Mouse (Mus musculus) liver (tissue): Measurements from ENCODE around the gene Ubash3a.

Source experiments
- DNase-seq: peaks from one replicate; pipeline ENCODE4 v3.0.0-alpha.2; 2020; ENCODE audit warnings: mixed read lengths

Gene Ubash3a

DNA sequence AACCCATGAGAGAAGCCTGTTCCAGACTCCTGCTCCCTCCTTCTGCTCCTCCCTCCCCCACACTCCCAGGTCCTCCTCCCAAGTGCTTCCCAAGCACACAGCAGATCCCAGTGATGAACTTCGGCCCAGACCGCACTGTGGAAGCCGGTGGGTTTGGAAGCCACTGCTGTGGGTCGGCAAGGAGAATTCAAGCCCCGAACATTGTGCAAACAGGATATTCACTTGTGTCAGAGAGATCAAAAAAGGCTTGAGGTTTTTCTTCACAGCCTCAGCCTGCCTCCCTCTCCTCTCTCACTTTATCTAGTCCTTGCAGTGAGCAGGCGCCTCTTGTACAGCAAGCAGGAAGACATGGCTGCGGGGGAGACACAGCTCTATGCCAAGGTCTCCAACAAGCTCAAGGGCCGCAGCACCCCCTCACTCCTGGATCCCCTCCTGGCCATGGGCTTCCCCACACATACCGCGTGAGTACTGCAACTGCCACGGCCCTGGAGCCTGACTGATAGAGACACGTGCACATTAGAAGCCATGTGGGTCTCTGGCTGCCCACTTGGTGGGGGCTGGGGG, at the start of gene Ubash3a:
Gene Ubash3a (plus strand): TSS at position 103 of the 564 bp plus-strand sequence.
- peak; percentile 55 for DNase-seq

DNA sequence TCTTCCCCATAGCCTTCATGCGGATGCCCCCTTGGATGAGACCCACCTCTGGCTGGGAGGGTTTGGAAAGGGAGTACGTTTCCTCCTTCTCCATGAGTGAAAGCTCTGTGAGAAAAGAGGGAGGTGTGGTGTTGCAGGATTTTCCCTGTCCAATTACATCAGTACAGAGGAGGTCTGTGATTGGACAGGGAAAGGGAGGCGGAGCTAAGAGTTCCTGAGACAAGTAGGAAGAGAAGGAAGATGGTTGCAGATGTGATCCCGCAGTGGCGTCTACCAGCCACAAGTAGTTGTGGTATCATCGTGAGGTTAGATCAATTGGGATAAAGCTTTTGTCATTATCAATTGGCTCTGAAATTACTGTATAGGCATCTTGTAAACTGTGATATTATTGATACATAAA, 49.8 kb upstream of the Ubash3a start:
- no peak for DNase-seq

DNA sequence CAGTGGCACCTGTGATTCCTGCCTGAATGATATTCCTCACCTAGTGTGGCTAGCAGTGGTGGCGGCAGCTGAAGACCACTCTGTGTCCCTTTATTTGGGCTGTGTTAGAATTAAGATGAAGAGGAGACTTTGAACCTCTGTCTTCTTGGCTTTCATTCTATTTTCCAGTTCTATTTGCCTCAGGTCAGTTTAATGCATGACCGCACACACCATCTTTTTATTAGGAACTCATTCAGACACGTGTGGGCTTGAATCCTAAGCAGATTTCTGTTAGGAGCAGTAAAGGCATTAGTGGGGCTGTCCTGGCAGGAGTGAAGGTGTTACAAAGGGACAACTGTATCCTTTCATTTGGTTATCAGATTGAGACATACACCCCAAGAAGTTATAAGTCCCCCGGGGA, 47.4 kb upstream of the Ubash3a start:
- DNase-seq, result no peak

DNA sequence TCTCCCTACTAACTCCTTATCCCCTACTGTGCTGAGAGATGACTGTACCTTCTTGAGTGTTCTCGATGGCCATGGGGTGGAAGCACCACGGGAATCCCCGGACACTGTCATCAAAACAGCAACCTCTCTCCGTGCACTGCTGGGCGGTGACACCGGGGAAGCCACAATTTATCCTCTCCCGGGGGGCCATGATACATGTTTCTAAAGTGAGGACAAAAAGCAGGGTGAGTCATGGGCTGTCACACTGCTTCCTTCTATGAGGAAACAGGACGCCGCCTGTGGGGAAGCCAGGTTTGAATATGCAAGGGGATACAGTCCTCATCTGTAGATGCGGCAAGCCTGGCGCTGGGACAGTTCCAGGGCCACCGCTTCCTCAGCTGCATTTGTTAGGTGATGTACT, 45.1 kb upstream of the Ubash3a start:
- DNase-seq, result no peak

DNA sequence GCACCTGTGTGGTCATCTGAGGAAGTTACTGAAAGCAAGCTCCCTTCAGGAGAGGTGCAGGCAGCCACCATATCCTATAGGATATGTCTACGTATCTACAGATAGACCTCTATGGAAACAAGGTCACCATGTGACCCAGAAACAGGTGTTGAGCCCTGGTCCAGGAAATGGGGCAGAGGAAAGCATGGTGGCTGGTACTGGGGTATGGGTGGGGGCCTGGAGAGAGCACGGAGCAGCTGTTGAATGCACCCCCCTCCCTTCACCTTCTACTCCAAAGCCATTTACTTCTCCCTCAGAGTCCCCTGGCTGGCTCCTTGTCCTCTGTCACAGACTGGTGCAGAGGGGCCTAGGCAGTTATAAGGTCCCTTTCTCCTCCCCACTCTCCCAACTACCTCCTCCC, 43.9 kb upstream of the Ubash3a start:
- DNase-seq, result no peak

DNA sequence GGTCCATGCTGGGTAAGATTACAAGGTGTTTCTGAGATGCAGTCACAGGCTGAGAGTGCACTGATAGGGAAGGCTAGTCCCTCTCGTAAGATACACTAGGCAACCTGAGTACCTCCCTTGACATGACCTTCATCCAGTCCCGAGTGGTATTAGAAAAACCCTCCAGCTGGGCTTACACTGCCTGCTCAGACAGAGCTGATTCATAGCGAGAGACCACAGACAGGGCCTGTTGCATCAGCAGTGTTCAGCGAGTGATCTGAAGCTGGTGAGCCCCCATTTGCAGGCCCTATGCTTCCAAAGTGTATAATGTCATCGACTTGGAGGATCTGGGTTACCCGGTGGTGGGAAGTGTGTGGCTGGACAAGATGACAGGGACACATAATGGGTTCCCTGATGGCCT, 42.5 kb upstream of the Ubash3a start, which contains the start of gene Tff1:
Gene Tff1 (minus strand): TSS at position 151 of the 400 bp plus-strand sequence.
- no peak for DNase-seq

DNA sequence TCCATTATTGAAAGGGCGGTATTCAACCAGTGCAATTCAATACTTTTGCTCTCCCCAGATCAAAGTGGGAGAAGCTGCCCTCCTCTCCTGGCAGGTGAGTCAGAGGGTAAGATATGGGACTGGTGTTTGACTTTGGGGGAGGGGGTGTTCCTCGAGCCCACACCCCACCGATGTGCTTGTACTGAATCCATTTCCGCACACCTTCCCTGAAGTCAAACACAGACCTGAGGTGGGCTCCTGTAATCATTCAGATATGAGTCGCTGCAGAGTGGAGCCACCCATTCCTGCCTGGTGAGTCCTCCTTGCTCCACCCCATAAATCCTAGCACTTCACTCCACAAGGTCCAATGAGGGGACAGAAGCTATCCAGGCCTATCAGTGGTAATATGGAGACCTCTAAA, 37.9 kb upstream of the Ubash3a start:
- no peak for DNase-seq

DNA sequence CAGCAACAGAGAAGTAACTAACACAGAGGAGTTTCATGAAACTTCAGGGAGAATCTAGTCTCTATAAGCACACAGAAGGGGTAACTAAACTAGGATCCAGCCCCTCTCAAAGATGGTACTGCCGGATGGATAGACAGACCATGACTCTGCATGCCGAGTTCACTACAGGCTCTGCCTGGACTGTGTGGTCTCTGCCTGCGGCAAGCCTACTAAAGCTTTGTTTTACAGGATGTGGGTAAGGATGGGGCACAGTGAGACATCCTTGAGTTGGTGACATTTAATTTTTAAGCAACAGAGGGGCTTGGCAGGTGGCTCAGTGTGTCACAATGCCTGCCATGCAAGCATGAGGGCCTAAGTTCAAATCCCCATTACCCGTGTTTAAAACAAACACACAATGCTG, 31.4 kb upstream of the Ubash3a start:
- DNase-seq, result no peak

DNA sequence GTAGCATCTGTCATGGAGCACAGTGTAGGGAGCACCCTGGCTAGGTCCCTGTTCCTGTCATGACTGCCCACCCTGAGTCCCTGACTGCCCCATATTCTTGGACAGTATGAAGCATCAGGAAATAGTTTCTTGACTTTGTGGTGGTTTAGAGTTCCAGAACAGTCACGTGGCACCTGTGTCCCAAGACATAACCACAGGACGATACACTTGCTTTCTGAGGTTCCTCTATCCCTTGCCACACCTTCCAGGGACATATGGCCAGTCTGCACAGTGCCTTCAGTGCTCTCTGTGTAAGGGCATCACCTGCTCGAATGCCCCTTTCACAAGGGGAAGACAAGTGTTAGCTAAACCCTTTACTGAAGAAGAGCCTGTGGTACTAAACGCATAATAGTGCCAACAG, 26.2 kb upstream of the Ubash3a start:
- no peak for DNase-seq

DNA sequence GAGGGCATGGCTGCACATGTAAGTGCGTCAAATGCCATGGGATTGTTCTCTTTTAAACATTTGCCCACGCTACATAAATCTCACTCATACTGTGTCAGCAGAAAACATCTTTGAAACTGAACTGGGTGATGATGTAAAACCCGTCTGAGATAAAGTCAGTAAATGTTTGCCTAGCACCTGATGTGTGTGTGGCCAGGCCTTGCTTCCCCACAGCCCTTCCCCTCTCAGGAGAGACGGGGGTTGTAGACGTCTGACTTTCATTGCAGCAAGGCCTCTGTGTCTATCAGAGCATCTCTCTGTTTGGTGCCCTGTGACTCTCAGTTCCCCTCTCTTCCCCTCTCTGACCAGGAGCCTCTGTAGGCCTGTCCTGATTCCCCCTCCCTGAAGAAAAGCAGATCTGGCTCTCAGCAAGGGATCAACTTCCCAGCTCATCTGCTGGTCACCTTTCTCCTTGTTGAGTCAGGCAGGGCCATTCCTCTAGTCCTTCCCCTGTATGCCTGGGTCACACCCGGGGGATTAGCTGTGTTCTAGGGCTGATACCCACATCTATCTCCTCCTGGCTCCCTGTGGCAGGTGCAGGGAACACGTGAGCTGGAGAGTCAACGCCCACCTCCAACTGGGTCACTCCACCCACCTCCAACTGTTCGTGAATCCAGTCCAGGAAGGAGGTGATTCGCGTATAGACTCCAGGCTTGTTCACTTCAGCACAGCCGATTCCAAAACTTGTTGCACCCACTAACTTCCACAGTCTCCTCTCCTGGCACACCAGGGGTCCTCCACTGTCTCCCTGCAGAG, 24.3 kb upstream of the Ubash3a start:
- no peak for DNase-seq

DNA sequence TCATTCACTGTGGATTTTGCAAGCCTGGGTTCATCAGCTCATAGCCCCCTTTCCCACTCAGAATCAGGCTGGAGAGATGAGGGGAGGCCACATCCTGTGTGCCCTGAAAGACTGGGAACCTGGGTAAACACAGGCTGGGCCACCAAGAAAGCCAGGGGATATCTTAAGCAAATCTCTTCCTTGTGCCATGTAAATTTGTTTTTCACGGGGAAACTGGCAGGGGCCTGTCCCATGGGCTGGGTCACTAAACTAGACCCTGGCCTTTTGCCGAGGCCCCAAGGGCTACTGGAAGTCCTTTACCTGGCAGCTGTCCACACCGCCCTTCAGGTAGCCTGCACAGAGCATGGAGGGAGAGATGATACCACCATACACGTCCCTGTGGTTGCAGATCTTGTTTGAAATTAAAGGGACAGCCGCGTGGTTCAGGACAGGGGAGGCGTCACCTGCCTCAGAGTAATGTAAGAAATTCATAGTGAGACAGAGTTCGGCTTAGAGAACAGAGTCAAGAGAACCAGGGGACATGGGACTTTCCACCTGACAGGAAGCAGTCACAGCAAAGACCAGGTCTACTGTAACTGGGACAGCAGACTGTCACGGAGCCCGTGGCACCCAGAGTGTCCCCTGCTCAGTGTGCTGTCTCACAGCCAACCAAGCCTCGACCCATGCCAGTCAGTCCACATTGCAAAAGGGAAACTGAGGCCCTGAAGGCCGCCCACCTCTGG, 23.2 kb upstream of the Ubash3a start:
- no peak for DNase-seq

DNA sequence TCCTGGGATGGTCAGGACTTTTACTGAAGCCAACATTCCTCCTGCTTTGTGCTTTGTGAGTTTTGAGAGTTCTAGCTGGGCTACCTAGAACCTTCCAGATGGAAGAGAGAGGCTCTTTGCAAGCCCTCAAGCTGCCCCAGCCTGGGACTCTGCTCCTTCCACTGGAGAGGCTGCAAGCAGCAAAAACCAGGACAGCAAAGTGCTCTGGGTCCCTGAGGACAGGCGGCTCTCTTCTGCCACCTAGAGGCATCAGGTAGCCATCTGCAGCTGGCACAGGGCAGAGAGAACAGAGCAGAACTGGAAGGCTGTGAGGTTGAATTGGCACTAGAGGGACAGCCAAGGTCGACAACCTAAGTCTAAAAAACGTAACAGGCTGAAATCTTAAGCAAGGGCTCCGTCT, 20.3 kb upstream of the Ubash3a start:
- peak; percentile 68 for DNase-seq

DNA sequence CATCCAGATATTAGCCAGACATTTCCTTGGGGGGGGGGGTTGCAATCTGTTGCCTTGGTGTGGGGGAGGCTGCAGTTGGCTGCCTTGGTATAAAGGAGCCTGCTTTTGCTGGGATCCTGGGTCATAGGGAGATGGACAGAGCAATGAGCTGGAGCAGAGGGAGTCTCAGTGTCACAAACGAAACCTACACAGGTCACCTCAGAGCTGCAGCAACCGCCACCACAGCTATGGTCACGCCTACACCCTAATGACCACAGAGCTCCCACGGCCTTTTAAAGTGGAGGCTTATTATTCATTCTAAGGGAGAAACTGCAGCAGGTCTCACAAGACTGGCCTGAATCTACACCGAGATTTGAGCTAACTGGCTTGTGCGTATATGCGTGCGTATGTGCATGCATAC, 15.8 kb upstream of the Ubash3a start:
- no peak for DNase-seq

DNA sequence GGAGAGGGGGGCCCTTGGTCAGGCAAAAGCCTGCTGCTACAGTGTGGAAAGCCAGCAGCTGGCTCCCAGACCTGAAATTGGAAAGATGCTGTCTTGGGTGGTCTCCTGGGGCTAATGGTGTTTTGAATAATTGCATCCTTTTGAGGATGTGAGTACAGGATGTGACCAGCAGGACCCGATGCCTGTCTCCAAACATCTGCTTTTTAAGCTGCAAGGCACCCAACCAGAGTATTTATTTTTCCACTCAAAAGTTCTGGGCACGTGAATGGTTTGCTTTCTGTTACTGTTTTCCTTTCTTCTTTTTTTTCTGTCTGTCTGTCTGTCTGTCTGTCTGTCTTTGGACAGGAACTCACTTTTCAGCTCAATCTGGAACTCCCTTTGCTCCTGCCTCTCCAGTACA, 15.0 kb upstream of the Ubash3a start:
- DNase-seq, result no peak

DNA sequence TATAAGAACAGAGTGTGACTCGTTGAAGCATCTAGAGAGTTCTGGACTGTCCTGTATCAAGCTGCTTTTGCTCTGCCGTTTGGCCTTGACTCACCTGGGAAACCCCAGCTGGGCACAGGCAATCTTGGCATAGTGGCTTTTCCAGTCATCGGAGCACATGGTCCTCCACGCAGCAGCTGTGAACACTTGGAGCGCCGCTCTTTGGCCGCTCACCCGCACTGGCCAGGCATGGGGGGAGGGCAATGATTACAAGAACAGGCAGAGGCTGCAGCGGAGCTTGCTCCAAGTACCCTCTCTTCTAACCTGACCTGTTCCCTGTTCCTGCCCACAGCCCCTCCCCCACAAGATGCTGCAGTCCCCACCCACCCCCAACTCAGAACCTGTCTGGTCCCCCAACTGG, 14.3 kb upstream of the Ubash3a start:
- no peak for DNase-seq

DNA sequence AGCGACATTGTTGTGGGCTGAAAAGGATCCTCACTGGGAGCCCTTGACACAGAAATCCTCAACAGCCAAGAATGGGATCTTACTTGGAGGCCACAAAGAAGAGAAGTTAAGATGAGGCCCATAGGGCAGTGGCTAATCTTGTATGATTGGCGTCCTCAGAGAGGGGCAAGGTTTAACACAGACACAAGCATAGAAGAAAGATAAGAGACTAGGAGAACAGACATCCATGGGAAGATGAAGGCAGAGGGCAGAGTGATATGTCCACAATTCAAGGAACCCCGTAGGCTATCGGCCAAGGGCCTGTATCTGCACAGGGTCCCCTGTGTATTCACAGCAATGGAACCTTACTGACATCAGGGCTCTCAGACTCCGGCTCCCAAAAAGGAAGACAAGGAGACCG, 12.5 kb upstream of the Ubash3a start:
- no peak for DNase-seq

DNA sequence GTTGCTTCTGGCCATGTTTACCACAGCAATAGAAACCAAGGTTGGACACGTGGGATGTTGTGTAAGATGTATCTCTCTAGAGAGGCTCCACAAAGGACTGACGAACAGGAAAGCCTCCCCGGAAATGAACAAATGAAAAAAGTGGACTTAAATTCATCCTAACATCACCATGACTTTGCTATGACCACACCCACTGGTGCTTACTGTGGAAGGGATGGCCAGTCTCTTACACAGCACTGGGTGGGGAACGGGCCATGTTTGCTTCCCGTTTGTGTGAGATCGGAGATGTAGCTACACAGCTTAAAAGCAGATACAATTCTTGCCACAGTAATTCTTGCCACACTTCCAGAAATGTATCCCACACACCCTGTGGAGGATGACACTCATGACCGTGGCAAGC, 11.4 kb upstream of the Ubash3a start:
- no peak for DNase-seq

DNA sequence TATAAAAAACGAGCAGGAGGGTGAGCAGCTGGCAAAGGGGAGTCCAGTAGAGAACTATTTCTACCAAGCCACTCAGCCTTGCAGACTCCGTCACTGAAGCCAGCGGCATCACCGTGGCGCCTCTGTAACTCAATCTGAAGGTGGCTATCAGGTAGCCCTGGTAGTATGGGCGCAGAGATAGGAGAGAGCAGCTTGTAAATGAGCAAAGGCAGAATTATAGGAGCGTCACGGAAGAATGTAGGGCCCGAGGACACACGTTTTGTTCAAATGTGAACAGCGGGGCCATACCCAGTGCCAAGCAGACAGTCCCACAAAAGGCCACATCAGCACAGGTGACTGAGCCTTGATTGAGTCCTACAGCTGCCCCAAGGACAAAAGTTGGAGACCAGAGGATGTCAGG, 8.8 kb upstream of the Ubash3a start, which contains the start of gene Tmprss3:
Gene Tmprss3 (minus strand): TSS at position 101 of the 400 bp plus-strand sequence.
- DNase-seq, result no peak

DNA sequence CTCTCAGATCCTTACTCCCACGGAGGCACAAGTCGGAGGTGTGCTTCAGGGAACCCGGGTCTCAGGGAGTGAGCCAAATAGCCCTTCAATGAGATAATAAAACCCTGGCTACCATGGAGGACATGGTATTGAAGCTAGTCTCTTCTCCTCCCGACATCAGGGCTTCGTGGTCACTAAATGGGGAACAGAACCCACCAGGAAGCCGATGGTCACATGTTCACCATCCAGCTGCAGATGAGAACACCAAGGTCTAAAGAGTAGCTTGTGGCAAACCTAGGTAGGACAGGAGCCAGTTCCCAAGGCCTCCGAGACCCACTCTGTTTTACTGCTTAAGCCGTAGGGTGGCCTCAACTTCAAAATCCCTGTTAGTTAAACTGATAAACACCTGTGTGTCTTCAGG, 981 bp downstream of the Ubash3a start:
- no peak for DNase-seq

DNA sequence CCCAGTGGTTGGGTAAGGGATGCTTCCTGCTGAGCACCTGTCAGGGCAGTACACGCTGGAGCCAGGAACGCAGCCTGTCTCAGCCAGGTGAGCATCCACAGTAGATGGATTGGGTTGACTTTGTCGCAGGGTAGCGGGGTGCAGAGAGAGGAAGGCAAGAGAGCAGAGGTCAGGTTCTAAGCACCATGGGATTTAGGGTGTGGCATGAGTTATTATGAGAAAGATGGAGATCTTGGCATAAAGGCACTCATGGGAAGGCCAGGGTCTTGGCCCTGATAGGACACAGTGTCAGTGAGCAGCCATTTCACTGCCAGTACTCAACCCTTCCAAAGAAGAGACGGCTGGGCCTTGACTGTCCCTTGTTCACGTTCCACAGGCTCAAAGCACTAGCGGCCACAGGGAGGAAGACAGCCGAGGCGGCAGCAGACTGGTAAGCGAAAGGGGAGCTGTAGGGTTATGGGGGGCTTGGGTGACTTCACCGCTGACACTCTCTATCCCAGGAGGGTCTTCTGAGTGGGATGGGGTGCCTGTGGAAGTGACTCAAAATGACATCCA, 1.8 kb downstream of the Ubash3a start:
- DNase-seq, result no peak

DNA sequence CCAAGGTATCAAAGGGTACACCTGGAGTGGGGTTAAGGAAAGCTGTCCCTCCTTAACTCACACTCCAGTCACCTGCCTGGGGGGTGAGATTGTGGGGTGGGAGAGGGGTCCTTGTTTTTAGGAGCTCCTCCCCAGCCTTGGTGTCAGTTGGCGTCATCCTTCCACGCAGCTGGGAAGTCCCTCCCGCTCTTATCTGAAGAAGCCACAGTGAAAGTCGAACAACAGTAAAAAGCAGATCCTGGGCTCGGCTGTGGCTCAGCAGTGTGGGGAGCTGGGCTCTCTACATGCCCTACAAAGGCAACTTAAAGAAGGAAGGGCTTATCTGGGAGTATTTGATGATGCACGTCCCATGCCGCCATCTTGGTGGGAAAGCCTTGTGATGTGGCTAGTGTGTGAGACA, 2.6 kb downstream of the Ubash3a start:
- DNase-seq, result peak; percentile 66

DNA sequence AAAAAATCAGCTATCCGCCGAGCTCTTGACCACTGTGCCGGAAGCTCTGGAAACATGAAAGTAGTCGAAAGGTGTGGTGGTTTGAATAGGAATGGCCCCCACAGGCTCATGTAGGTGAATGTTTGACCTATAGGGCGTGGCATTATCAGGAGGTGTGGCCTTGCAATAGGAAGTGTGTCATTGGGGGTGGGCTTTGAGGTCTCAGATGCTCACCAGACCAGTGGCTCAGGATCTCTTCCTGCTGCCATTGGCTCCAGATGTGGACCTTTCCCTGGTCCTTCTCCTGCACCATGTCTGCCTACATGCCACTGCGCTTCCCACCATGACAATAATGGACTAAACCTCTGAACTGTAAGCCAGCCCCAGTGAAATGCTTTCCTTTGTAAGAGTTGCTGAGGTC, 4.2 kb downstream of the Ubash3a start:
- no peak for DNase-seq

DNA sequence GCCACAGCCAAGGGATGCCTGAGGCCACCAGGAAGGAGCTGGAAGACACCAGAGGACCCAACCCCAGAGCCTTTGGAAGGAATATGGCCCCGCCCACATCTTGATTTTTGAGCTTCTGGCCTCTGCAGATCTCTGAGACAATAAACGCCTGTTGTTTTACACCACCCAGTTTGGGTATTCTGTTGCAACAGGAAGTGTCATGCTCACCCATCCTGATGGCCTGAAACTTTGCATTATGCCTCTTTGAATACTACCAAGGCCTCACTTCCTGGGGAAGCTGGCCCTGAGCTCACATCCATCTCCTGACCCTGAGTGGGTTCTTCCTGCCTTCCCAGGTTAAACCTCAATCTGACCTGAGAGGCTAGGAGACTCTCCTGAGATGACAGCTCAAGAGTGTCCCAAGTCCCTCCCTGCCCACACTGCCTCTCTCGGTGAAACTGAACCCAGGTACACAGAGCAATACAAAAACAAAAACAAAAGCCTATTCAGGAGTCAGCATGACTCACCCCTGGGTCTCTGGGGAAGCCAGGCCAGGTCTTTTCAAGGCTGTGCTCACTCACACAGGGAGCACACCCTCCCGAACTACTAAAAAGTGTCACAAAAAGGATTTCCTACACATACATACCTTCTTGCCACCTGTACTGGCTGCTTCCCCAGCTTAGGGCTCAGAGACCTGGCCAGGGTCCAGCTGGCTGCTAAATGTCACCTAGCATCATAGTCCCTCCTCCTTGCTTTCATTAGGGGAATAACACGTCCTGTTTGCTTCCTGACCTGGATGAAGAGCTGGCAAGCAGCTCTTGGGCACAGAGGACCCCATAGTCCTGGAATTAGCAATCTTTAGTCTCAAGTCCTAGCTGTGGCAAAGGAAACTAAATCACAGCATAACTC, 8.6 kb downstream of the Ubash3a start:
- DNase-seq, result no peak
